In the genomic region with DNA sequence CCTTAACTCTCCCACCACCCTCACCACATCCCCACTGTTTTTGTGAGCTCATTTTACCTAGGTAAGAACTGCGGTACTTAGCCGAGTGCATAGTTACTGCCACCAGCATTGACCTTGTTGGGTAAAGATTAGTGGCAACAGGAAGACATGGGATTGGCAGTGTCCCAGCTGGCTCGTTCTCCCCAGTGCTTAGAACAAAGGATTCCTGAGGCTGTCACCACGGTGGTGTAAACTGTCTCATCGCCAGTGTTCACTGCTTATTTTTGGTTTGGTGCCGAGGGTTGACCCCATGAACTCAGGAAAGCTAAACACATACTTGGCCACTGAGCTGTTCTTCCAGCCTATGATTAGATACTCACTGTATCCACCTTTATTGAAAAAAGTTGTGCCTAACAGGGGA, we compare ENCODE assay signal across 9 mouse cellular contexts. TPM values are rescaled to one million over a fixed set of nuclear protein-coding genes. Genes with fewer than 3 reads are reported as not detected.
DNase-seq lines count a peak whose midpoint lies in the region; ATAC-seq lines count a peak whose summit lies in the region.
"Had no signal": no experiment of that assay in that cellular context is flagged by ENCODE, and none has a peak within 500 bp of the region (broad histone marks: within the 10 kb centered on the region; RNA-seq: fewer than 3 reads in every experiment).

No protein-coding gene starts in this region.

- no peak overlapping the region for H3K9ac ChIP-seq in midbrain, embryonic 14.5 days (replicated peaks; ENCODE audit: low read length)
- no peak overlapping the region for H3K9ac ChIP-seq in heart, embryonic 12.5 days
- H3K9ac ChIP-seq in lung, embryonic 15.5 days: no peak overlapping the region
- H3K9ac ChIP-seq: liver, embryonic 14.5 days had no signal

- ATAC-seq in midbrain, embryonic 14.5 days (ENCODE audit: low FRiP score, low TSS enrichment): no peak
- peak; percentile 86 for ATAC-seq in heart, embryonic 12.5 days (ENCODE audit: insufficient number of reproducible peaks, low FRiP score)
- ATAC-seq in lung, embryonic 15.5 days (ENCODE audit: borderline replicate concordance, extremely low read depth, low FRiP score, low TSS enrichment): peak; percentile 64
- no peak for ATAC-seq in megakaryocyte, adult 5-6 weeks (ENCODE audit: poor library complexity, severe bottlenecking)

- H3K27ac ChIP-seq in midbrain, embryonic 14.5 days (replicated peaks; ENCODE audit: low read depth, low read length): no peak overlapping the region
- no peak overlapping the region for H3K27ac ChIP-seq in midbrain, embryonic 10.5 days (replicated peaks)
- peak overlapping the region; percentile 48 for H3K27ac ChIP-seq in heart, embryonic 12.5 days (ENCODE audit: poor library complexity, severe bottlenecking)
- H3K27ac ChIP-seq in lung, embryonic 15.5 days: no peak overlapping the region
- H3K27ac ChIP-seq: liver, embryonic 14.5 days had no signal

- H3K4me2 ChIP-seq in midbrain, embryonic 14.5 days (ENCODE audit: low read length): no peak overlapping the region
- H3K4me2 ChIP-seq in heart, embryonic 12.5 days: no peak overlapping the region
- no peak overlapping the region for H3K4me2 ChIP-seq in lung, embryonic 15.5 days

- no peaks in the 10 kb centered on the region for H3K4me1 ChIP-seq in midbrain, embryonic 14.5 days (ENCODE audit: control insufficient read depth, insufficient read depth, low read length)
- peaks cover 9% of the 10 kb centered on the region for H3K4me1 ChIP-seq in midbrain, embryonic 10.5 days
- H3K4me1 ChIP-seq in heart, embryonic 12.5 days (replicated peaks): peaks cover 27% of the 10 kb centered on the region
- H3K4me1 ChIP-seq in lung, embryonic 15.5 days: peaks cover 16% of the 10 kb centered on the region

- no peaks in the 10 kb centered on the region for H3K27me3 ChIP-seq in midbrain, embryonic 14.5 days (ENCODE audit: control insufficient read depth, insufficient read depth, low read length)
- H3K27me3 ChIP-seq in midbrain, embryonic 10.5 days (ENCODE audit: low read depth, poor library complexity, severe bottlenecking): no peaks in the 10 kb centered on the region
- H3K27me3 ChIP-seq in heart, embryonic 12.5 days (replicated peaks): no peaks in the 10 kb centered on the region
- H3K27me3 ChIP-seq in lung, embryonic 15.5 days: no peaks in the 10 kb centered on the region

- peaks cover 9% of the 10 kb centered on the region; the same call in 1 of the 2 replicates for H3K36me3 ChIP-seq in midbrain, embryonic 14.5 days (ENCODE audit: control insufficient read depth, insufficient read depth, low read length)
- H3K36me3 ChIP-seq in midbrain, embryonic 10.5 days: no peaks in the 10 kb centered on the region
- no peaks in the 10 kb centered on the region for H3K36me3 ChIP-seq in heart, embryonic 12.5 days
- H3K36me3 ChIP-seq in lung, embryonic 15.5 days: no peaks in the 10 kb centered on the region

- no peaks in the 10 kb centered on the region for H3K9me3 ChIP-seq in midbrain, embryonic 14.5 days (ENCODE audit: control insufficient read depth, low read length)
- H3K9me3 ChIP-seq in midbrain, embryonic 10.5 days (replicated peaks): no peaks in the 10 kb centered on the region
- H3K9me3 ChIP-seq in heart, embryonic 12.5 days (replicated peaks): no peaks in the 10 kb centered on the region
- H3K9me3 ChIP-seq in lung, embryonic 15.5 days: no peaks in the 10 kb centered on the region

- DNase-seq in midbrain, embryonic 14.5 days: peak; percentile 32
- no peak for DNase-seq in midbrain, embryonic 10.5 days (ENCODE audit: low spot score)
- peak; percentile 90 to 91 for DNase-seq in adrenal gland, postnatal 36 days
- DNase-seq in layer of hippocampus, postnatal 36 days: no peak
- no peak for DNase-seq in thymus, adult 18-20 months

- no peak overlapping the region for H3K4me3 ChIP-seq in midbrain, embryonic 14.5 days (replicated peaks; ENCODE audit: low read depth, low read length)
- no peak overlapping the region for H3K4me3 ChIP-seq in midbrain, embryonic 10.5 days
- H3K4me3 ChIP-seq in heart, embryonic 12.5 days: no peak overlapping the region
- no peak overlapping the region for H3K4me3 ChIP-seq in lung, embryonic 15.5 days

- 77% methylated on average over 6 of the region's 6 CpGs for WGBS in midbrain, embryonic 14.5 days
- WGBS in midbrain, embryonic 10.5 days: 76% methylated on average over 6 of the region's 6 CpGs
- 23% methylated on average over 6 of the region's 6 CpGs for WGBS in heart, embryonic 12.5 days
- 26% methylated on average over 6 of the region's 6 CpGs for WGBS in lung, embryonic 15.5 days

RNA-seq across cellular contexts. Expression of a gene that starts 13.3 kb away (rescaled TPM):
- polyA plus RNA-seq in midbrain, embryonic 14.5 days (2014; fragmentation: Nextera tagmentation; extraction: Ambion mirVana): 40.8 and 66.2 TPM in 2 replicates
- polyA plus RNA-seq in midbrain, embryonic 10.5 days (2016; fragmentation: Nextera tagmentation; extraction: Ambion mirVana): 47.9 and 48.4 TPM in 2 replicates
- total RNA-seq in adrenal gland, postnatal 36 days (2021): 10 to 100 TPM; 47.4 to 56.4 TPM
- 86.4 and 90.9 TPM in 2 replicates for polyA plus RNA-seq in heart, embryonic 12.5 days (2016; fragmentation: Nextera tagmentation; extraction: Ambion mirVana)
- polyA plus RNA-seq in lung, embryonic 15.5 days (2015; fragmentation: Nextera tagmentation; extraction: Ambion mirVana): 40.0 and 40.2 TPM in 2 replicates
- total RNA-seq in megakaryocyte, adult 5-6 weeks (2015): 38.6 and 43.8 TPM in 2 replicates
- 44.7 TPM in 2 replicates for total RNA-seq in megakaryocyte, adult 5-6 weeks (2017)
- 10 to 100 TPM; 66.7 to 68.0 TPM for total RNA-seq in layer of hippocampus, postnatal 36 days (2021)

RNA-seq across cellular contexts. Expression of a gene that starts 59.7 kb away (rescaled TPM):
- 0.18 and 0.45 TPM in 2 replicates for polyA plus RNA-seq in midbrain, embryonic 14.5 days (2014; fragmentation: Nextera tagmentation; extraction: Ambion mirVana)
- 0.06 and 0.16 TPM in 2 replicates for polyA plus RNA-seq in midbrain, embryonic 10.5 days (2016; fragmentation: Nextera tagmentation; extraction: Ambion mirVana)
- 1 to 10 TPM in 1 of 2 experiments, under 1 TPM in 1; 0.50 to 8.4 TPM for total RNA-seq in adrenal gland, postnatal 36 days (2021)
- 2.0 and 2.6 TPM in 2 replicates for polyA plus RNA-seq in heart, embryonic 12.5 days (2016; fragmentation: Nextera tagmentation; extraction: Ambion mirVana)
- 1.7 and 2.7 TPM in 2 replicates for polyA plus RNA-seq in lung, embryonic 15.5 days (2015; fragmentation: Nextera tagmentation; extraction: Ambion mirVana)
- 0.91 TPM in 1 of 2 replicates, not detected in the other for total RNA-seq in megakaryocyte, adult 5-6 weeks (2015)
- total RNA-seq in megakaryocyte, adult 5-6 weeks (2017): 0.07 and 0.33 TPM in 2 replicates
- total RNA-seq in layer of hippocampus, postnatal 36 days (2021): 1 to 10 TPM; 1.3 to 1.7 TPM

Comparison
In these comparisons a context has a peak if more than half of its experiments do, and no peak if none do; other contexts are left out.
1. DNase-seq: peak in midbrain, embryonic 14.5 days (single experiment) and adrenal gland, postnatal 36 days (2 of 2); none in midbrain, embryonic 10.5 days (single experiment), layer of hippocampus, postnatal 36 days (0 of 2) and thymus, adult 18-20 months (0 of 2).
2. ATAC-seq: peak in heart, embryonic 12.5 days (single experiment) and lung, embryonic 15.5 days (single experiment); none in midbrain, embryonic 14.5 days (single experiment) and megakaryocyte, adult 5-6 weeks (single experiment).